Mouse (Mus musculus) thymus, adult 2 months (tissue): ENCODE measurements around the gene Eno4.

Experiments
- CTCF ChIP-seq: fragments of 200-500 bp; IDR thresholded peaks from 2 replicates; pipeline ENCODE4 v1.5.1; 2012; ENCODE audit warnings: mild to moderate bottlenecking, control low read depth, low read length, moderate library complexity, borderline replicate concordance; ENCODE audit not compliant: control insufficient read depth, poor library complexity, insufficient read depth; ENCODE audit errors: extremely low read depth
- POLR2A ChIP-seq: fragments of 200-500 bp; IDR thresholded peaks from 2 replicates; pipeline ENCODE4 v1.6.1; 2012; ENCODE audit warnings: mild to moderate bottlenecking, low read length, control low read depth, moderate library complexity; ENCODE audit not compliant: control insufficient read depth, poor library complexity, insufficient read depth; ENCODE audit errors: extremely low read depth

GRCm38 (mm10) chr19:58945959-58946358 is 2.7 kb downstream of the Eno4 start:
- TF ChIP-seq CTCF: no peak
- TF ChIP-seq POLR2A: no peak
